Mouse (Mus musculus): ENCODE results near the gene Abcg4. TPM values are rescaled to one million over a fixed set of nuclear protein-coding genes. Genes with fewer than 3 reads are reported as not detected.

Abcg4 gene
- total RNA-seq, 2 experiments from 2014 or later, result 0.58 to 0.94 TPM

GRCm38 (mm10) chr9:44249181-44250146 is 39.0 kb downstream of the Abcg4 start:
- intact Hi-C loops (cut with DNase I; ENCODE audit: low total_unique reads), result loop anchor here (5.0 kb wide), 2 partner anchors 103 to 143 kb away; no protein-coding TSS in a partner anchor

GRCm38 (mm10) chr9:44247907-44248306 is 40.5 kb downstream of the Abcg4 start:
- intact Hi-C loops (cut with DNase I; ENCODE audit: low total_unique reads), result no loop called here

More at GRCm38 (mm10) chr9:44249181-44250146, 39.0 kb downstream of the Abcg4 start:
- DNase-seq, result peak; percentile 69

GRCm38 (mm10) chr9:44243621-44244020 is 44.8 kb downstream of the Abcg4 start:
- DNase-seq, result no peak
- intact Hi-C loops (cut with DNase I; ENCODE audit: low total_unique reads), result no loop called here

More at GRCm38 (mm10) chr9:44247907-44248306, 40.5 kb downstream of the Abcg4 start:
- DNase-seq, result no peak

DNA sequence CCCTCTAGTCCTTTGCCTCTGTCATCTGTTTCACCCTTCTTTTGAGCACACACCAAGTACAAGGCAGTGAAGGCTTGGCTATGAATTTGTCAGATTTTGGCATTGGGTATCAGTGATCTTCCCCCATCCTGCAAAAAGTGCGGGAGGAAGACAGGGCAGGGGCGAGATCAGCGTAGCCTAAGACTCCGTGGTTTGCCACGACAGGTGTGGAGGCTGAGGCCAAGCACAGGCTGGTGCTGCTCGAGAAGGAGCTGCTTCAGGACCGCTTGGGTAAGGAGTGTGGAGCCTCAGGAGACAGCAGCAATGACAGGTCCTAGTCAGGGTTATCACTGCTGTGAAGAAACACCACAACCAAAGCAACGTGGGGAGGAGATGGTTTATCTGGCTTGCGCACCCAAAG is 47.0 kb downstream of the Abcg4 start:
- DNase-seq, result no peak

GRCm38 (mm10) chr9:44240911-44241310 is 47.5 kb downstream of the Abcg4 start:
- intact Hi-C loops (cut with DNase I; ENCODE audit: low total_unique reads), result no loop called here
- DNase-seq, result no peak

More for the DNA sequence above, 47.0 kb downstream of the Abcg4 start:
- intact Hi-C loops (cut with DNase I; ENCODE audit: low total_unique reads), result no loop called here

DNA sequence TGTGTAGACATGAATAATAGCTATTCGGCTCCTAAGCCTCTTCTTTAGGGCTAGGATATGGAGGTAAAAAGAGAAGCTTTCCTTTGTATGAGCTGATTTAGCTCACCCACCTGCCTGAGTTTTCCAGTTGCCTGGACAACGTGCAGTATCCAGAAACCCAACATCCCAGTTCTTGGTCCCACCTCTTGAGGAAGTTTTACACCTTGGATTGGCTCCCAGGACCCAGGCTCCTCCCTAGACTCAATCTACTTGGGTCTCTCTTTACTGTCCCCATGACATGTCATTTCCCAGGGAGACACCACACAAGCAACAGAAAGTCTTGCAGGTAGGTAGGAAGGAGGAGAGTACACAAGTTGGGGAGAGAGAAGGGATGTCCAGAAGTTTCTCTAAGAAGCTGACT is 48.0 kb downstream of the Abcg4 start, which contains the start of gene Ccdc153:
Ccdc153 (plus strand) TSS at position 278 of the 400 bp plus-strand sequence.
- intact Hi-C loops (cut with DNase I; ENCODE audit: low total_unique reads), result no loop called here
- DNase-seq, result no peak

DNA sequence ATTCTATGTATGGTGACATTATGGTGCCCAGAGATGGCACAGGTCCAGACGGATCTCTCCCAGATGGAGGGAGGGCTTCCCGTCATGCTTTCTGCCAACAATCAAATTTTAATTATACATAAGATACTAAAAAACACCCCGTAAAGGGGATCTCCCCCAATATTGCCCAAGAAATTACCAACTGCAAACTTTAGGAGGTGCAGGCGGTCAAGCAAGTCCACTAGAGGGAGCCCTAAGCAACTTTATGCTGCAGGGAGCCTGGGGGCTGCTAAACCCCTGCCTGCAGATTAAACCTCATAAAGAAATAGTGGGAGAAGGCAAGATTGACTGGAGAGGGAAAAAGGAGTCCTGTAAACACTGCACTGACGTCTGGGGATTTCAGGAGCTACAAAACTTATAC is 49.0 kb downstream of the Abcg4 start:
- intact Hi-C loops (cut with DNase I; ENCODE audit: low total_unique reads), result loop anchor here (10.0 kb wide), 1 partner anchor 105 kb away; the partner anchor contains the start of gene Mcam
- DNase-seq, result peak; percentile 38

- DNase-seq, result no peak
- intact Hi-C loops (cut with DNase I; ENCODE audit: low total_unique reads), result loop anchor here (10.0 kb wide), 1 partner anchor 104 kb away; the partner anchor contains the start of gene Mcam
Observed at GRCm38 (mm10) chr9:44238501-44239190, 49.8 kb downstream of the Abcg4 start.

DNA sequence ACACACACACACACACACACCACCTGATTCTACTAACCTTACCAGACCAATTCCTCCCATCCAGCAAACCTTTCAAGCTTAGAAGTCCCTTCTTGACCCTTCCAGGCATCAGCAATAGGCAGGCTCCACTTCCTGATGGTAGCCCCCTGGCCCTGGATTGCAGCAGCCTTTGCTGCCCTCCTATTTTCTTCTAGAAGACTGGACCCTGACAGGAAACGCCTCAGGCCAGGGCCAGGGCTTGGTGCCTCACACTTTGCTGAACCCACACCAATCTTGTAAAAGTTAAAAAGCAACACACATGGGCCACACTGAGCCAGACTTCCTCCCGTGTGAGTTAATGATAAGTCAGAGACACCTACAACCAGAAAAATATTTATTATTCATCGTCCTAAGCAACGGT is 51.3 kb downstream of the Abcg4 start:
- no peak for DNase-seq
- intact Hi-C loops (cut with DNase I; ENCODE audit: low total_unique reads), result loop anchor here (10.0 kb wide), 1 partner anchor 102 kb away; the partner anchor contains the start of gene Mcam

GRCm38 (mm10) chr9:44236601-44237000 is 51.8 kb downstream of the Abcg4 start:
- no peak for DNase-seq
- intact Hi-C loops (cut with DNase I; ENCODE audit: low total_unique reads), result loop anchor here (10.0 kb wide), 1 partner anchor 102 kb away; the partner anchor contains the start of gene Mcam

DNA sequence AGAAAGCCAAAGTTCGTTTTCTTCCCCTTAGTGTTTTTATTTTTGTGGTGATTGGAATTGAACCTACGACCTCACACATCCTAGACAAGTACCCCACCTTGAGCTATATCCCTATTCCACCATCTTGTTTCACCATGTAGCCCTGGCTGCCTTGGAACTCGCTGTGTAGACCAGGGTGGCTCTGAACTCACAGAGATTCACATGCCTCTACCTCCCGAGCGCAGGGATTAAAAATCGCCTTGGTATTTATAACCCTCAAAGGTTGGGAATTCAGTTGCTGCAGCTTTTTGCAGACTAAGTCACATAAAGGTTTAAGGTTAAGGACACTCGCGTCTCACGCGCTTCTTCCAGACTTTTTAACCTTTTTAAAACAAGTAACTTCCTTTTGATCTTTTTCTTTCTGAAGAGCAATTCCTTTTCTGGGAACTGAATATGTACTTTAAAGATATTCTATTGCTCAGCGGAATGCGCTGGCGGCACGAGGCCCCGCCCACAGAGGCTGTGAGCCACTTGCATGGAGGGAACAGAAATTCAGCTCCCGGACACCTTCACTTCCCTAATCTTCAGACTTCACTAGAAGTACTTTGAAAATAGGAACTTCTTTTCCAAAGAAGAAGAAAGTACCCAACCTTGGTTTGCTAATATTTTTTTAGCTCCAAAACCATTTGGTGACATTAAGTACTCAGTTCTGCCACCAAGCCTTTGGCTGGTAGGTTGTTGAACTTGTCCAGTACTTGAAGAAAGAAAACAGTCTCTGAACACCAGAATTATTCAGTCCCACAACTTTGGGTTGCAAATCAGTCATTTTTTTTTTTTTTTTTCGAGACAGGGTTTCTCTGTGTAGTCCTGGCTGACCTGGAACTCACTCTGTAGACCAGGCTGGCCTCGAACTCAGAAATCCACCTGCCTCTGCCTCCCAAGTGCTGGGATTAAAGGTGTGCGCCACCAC is 53.7 kb downstream of the Abcg4 start:
- peak; percentile 53 for DNase-seq
- intact Hi-C loops (cut with DNase I; ENCODE audit: low total_unique reads), result loop anchor here (10.0 kb wide), 1 partner anchor 100 kb away; the partner anchor contains the start of gene Mcam

GRCm38 (mm10) chr9:44233802-44234478 is 54.5 kb downstream of the Abcg4 start, which contains the start of gene Cbl:
Gene Cbl, minus strand, starts transcription at chr9:44234049.
- intact Hi-C loops (cut with DNase I; ENCODE audit: low total_unique reads), result loop anchor here (10.0 kb wide), 1 partner anchor 99 kb away; the partner anchor contains the start of gene Mcam
- peak; percentile 98 for DNase-seq

DNA sequence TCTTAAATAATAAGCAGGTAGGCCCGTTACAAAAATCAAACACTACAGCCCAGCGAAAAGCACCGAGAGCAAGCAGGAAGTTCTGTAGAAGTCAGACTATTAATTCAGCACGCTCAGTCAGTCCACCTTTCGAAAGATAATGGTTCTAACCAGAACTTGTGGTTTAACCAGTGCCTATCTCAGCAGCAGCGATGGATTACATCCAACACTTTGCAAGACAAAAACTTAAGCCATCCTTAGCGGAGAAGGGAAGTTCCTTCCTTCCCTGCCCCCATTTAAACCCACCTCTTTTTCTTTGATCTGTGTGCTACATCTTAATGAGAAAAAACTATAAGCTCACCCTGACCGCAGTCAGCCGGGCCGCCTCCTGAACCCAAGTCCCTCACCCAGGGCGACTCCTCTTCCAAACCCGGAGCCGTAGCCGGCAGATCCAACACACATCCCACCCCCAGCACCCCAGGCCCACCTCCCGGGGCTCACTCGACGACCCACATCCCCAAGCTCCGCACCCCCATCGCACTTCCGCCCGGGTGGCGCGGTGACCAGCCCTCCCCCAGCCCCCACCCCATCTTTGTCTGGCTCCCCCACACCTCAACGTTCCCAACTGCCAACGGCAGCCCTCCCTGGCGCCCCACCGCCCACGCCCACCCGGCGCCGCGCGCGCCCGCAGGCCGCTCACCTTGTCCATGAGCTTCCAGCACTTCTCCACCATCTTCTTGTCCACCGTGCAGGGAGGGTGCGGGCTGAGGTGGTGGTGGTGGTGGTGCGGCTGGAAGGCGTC is 55.2 kb downstream of the Abcg4 start:
- no peak for DNase-seq
- intact Hi-C loops (cut with DNase I; ENCODE audit: low total_unique reads), result loop anchor here (10.0 kb wide), 1 partner anchor 98 kb away; the partner anchor contains the start of gene Mcam

GRCm38 (mm10) chr9:44231609-44232008 is 56.8 kb downstream of the Abcg4 start:
- no peak for DNase-seq
- intact Hi-C loops (cut with DNase I; ENCODE audit: low total_unique reads), result loop anchor here (10.0 kb wide), 1 partner anchor 97 kb away; the partner anchor contains the start of gene Mcam

- intact Hi-C loops (cut with DNase I; ENCODE audit: low total_unique reads), result no loop called here
- DNase-seq, result no peak
Observed at GRCm38 (mm10) chr9:44225993-44226392, 62.4 kb downstream of the Abcg4 start.

Measured in gastrocnemius, postnatal 14 days (tissue).